Mouse (Mus musculus) kidney, postnatal 0 days (tissue): Measurements from ENCODE around the gene Phactr2. TPM values are rescaled to one million over a fixed set of nuclear protein-coding genes. Genes with fewer than 3 reads are reported as not detected.

Source experiments
- ATAC-seq: fragments of 200-750 bp; cut with Nextera tagmentation; replicated peaks from 2 replicates; pipeline ENCODE4 v1.8.0; 2017; ENCODE audit warnings: low read depth, moderate number of reproducible peaks, moderate TSS enrichment, moderate library complexity; ENCODE audit not compliant: low FRiP score
- DNase-seq: peaks from one replicate; pipeline ENCODE4 v3.0.0-alpha.2; 2016; ENCODE audit warnings: low spot score
- H3K27ac ChIP-seq: fragments of 300-500 bp; sonication (generic); 2 replicates; pipeline ENCODE4 v1.5.1; 2014; ENCODE audit warnings: mild to moderate bottlenecking
- H3K27me3 ChIP-seq: fragments of 300-500 bp; sonication (generic); 2 replicates; pipeline ENCODE4 v1.6.1; 2014; ENCODE audit warnings: low read length, mixed read lengths; ENCODE audit not compliant: insufficient read depth
- H3K36me3 ChIP-seq: fragments of 300-500 bp; sonication (generic); 2 replicates; pipeline ENCODE4 v1.6.1; 2014; ENCODE audit warnings: low read length, mixed read lengths; ENCODE audit not compliant: insufficient read depth
- H3K4me1 ChIP-seq: fragments of 300-500 bp; sonication (generic); replicated peaks from 2 replicates; pipeline ENCODE4 v1.6.1; 2014; ENCODE audit warnings: antibody characterized with exemption, low read length, mixed read lengths; ENCODE audit not compliant: insufficient read depth
- H3K4me2 ChIP-seq: fragments of 300-500 bp; sonication (generic); 2 replicates; pipeline ENCODE4 v1.6.1; 2014; ENCODE audit warnings: mild to moderate bottlenecking, low read length, moderate library complexity, mixed read lengths
- H3K4me3 ChIP-seq: fragments of 300-500 bp; sonication (generic); replicated peaks from 2 replicates; pipeline ENCODE4 v1.5.1; 2014; ENCODE audit warnings: low read depth, low read length
- H3K9ac ChIP-seq: fragments of 300-500 bp; sonication (generic); 2 replicates; pipeline ENCODE4 v1.6.1; 2014; ENCODE audit warnings: low read depth, low read length
- H3K9me3 ChIP-seq: fragments of 300-500 bp; sonication (generic); replicated peaks from 2 replicates; pipeline ENCODE4 v1.6.1; 2016; ENCODE audit warnings: low read length, inconsistent platforms, mixed read lengths
- CTCF ChIP-seq: IDR thresholded peaks from 2 replicates; pipeline ENCODE4 v1.5.1; 2016; ENCODE audit warnings: antibody characterized with exemption, low read depth, mild to moderate bottlenecking, moderate library complexity
- WGBS: fragments of 180-500 bp; shearing (Covaris S2); extraction: QIAGEN DNeasy Blood & Tissue Kit; methylation state at CpG from one replicate; pipeline ENCODE4 v1.1.7; 2014; 5-methylcytosine and 5-hydroxymethylcytosine counted together
- polyA plus RNA-seq: library from polyadenylated mRNA; unstranded; fragments of >200 nt; fragmentation: Nextera tagmentation; extraction: Ambion mirVana; gene quantifications from 2 replicates; pipeline ENCODE4 v1.2.1, GENCODE M21; 2015

Phactr2 gene
- polyA plus RNA-seq, 1 experiment from 2014 or later: 26.4 TPM

DNA sequence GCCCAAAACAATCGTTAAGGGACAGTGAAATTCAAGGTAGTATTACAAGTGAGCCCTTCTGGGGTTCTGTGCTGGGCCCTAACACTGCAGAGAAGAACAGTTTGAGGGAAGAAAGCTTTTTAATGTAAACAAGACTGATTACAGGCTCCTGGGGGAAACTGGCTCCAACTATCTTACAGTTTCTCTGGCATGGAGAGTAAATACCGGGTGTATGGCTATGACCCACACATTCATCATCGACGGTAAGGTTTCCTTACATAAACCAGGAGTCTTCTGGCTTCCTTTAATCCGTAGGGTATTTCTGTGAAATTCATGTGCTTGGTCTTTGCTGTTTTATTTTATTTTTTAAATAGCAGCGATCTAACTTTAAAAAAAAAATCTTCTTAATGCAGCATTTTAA, 261.4 kb downstream of the Phactr2 start:
- no peak for TF ChIP-seq CTCF
- Histone ChIP-seq H3K36me3 (no peaks in the 10 kb centered on the region), H3K27ac (no peak overlapping the region), H3K27me3 (no peaks in the 10 kb centered on the region), H3K4me3 (no peak overlapping the region), H3K4me2 (no peak overlapping the region), H3K9ac (no peak overlapping the region), H3K4me1 (no peaks in the 10 kb centered on the region), H3K9me3 (no peaks in the 10 kb centered on the region)
- WGBS: 62% methylated on average over 6 of the region's 6 CpGs
- DNase-seq (no peak), ATAC-seq (no peak)

DNA sequence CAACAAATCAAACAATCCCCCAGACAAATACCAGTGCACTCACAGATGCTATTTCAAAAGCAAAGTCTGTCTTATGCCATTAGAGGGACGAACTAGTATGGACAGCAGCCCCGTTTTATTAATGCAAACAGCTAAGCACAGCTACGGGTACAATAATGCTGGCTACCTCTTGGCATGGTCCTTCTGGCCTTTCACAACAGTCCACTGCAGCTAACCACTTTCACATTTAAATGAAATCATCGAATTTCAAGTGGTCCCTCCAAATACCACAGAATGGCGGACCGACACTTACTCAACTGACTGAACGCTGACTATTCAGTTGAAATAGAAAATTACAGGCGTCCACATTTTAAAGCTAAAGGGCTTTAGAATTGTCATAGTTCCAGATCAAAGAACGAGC, 261.9 kb downstream of the Phactr2 start:
- no peak for TF ChIP-seq CTCF
- no peak for DNase-seq
- no peak overlapping the region for H3K27ac ChIP-seq

DNA sequence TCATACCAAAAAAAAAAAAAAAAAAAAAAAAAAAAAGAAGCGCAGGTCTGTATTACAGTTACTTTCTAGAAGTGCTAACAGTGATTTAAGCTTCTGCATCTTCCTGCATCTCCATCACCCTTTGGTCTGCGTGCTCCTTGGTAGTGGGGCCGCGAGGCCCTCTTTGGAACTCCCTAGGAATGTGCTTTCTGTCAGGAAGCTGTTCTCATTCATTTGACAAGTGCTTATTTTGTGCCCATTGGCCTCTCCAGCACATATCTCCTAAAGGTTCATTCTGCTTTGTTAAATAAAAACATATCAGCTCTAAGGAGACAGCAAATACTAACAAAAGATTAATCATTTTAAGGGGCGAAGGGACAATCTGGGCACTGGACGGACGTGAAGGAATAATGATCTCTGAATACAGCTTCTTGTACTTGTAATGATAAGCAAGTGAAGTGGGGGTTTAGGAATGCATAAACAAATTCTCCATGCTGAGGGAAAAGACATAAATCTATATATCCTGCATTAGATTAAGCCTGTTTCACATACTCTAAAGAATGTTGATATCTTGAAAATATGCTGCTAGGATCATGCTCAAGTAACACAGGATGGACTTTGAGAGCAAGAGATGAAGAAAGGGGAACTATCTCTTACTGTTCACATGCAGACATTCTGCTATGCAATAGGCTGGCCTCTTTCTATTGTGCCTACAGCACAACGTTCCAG, 264.1 kb downstream of the Phactr2 start:
- H3K36me3 ChIP-seq: no peaks in the 10 kb centered on the region
- no peaks in the 10 kb centered on the region for H3K27me3 ChIP-seq
- H3K27ac ChIP-seq: 0 out of 2 replicates have a peak overlapping the region, but pooled peaks have one; percentile 19
- DNase-seq: peak; percentile 63
- no peak overlapping the region for H3K4me2 ChIP-seq
- no peak overlapping the region for H3K4me3 ChIP-seq
- no peak for TF ChIP-seq CTCF
- H3K9ac ChIP-seq: no peak overlapping the region
- no peaks in the 10 kb centered on the region for H3K4me1 ChIP-seq
- ATAC-seq: no peak
- 57% methylated on average over 8 of the region's 8 CpGs for WGBS
- no peaks in the 10 kb centered on the region for H3K9me3 ChIP-seq

More for the DNA sequence above, 261.9 kb downstream of the Phactr2 start:
- Histone ChIP-seq H3K4me2 (no peak overlapping the region), H3K4me1 (no peaks in the 10 kb centered on the region), H3K27me3 (no peaks in the 10 kb centered on the region), H3K9me3 (no peaks in the 10 kb centered on the region), H3K4me3 (no peak overlapping the region), H3K36me3 (no peaks in the 10 kb centered on the region), H3K9ac (no peak overlapping the region)
- WGBS: 84% methylated on average over 9 of the region's 9 CpGs
- no peak for ATAC-seq

DNA sequence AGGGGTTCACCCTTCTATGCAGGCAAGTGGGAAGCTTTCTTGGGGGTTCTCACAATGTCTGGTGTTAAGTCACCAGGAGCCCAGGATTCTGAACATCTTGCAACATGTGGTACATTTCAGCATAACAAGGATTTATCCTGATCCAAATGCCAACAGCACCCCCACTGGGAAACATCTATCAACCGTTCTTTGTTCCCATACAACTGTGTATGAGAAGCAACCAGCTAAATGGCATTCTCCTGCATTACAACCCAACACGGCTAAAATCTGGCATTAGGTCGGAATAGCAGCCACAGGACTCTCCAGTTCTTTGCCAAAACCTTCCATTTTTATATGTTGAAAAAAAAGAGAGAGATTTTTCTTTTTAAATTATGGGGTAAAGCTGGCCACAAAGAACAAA, 264.7 kb downstream of the Phactr2 start:
- no peaks in the 10 kb centered on the region for H3K36me3 ChIP-seq
- no peaks in the 10 kb centered on the region for H3K27me3 ChIP-seq
- no peak for TF ChIP-seq CTCF
- DNase-seq (no peak), ATAC-seq (no peak)
- H3K4me3 ChIP-seq: no peak overlapping the region
- 78% methylated on average over 3 of the region's 3 CpGs for WGBS
- no peak overlapping the region for H3K27ac ChIP-seq
- no peaks in the 10 kb centered on the region for H3K9me3 ChIP-seq
- H3K9ac ChIP-seq: no peak overlapping the region
- H3K4me1 ChIP-seq: no peaks in the 10 kb centered on the region
- no peak overlapping the region for H3K4me2 ChIP-seq

DNA sequence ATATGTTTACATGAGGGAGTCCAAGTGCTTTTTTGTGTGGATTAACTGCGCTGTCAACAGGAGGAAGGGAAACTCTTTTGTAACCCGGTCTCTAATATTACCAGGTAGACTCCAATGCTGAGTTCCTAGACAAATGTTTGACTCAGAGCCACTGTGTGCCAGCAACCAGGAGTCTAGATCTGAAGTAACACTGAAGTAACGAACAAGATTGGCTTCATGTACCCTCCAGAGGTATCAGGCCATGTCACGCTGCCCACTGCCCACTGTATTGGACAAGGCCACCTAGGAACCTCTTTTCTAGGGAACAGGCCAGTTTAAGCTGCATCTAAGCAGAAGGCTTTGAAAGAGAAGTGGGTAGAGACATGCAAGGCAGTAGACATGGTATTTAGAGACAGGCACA, 265.2 kb downstream of the Phactr2 start:
- no peak for TF ChIP-seq CTCF
- 93% methylated on average over 4 of the region's 4 CpGs for WGBS
- no peak overlapping the region for H3K27ac ChIP-seq

DNA sequence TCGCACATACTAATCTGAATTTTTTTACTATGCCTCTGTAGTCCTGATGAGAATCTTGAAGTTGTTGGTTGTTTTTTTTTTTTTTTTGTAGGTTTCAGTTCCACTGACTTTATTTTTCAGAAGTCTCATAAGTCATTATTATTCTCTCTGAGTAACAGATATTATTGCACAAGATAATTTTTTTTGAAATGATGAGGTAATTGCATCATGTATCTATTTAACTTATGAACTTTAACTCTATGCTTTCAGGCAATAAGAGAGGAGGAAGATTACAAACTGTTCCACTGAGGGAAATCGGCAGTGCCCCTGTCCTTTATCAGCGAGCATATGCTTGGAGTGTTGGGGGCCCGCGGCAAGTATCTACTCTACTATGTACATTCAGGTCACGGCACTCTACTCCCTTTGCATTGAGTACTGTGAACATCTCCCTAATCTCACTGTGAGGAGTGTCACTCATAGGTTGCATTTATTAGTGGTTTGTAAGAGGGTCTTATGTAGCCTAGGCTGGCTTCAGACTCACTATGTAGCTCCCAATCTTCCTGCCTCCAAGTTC, 272.4 kb downstream of the Phactr2 start:
- Histone ChIP-seq H3K27ac (no peak overlapping the region), H3K9ac (no peak overlapping the region), H3K4me1 (no peaks in the 10 kb centered on the region), H3K4me3 (no peak overlapping the region), H3K4me2 (no peak overlapping the region), H3K27me3 (no peaks in the 10 kb centered on the region), H3K9me3 (no peaks in the 10 kb centered on the region), H3K36me3 (no peaks in the 10 kb centered on the region)
- DNase-seq (no peak), ATAC-seq (no peak)
- no peak for TF ChIP-seq CTCF
- 95% methylated on average over 6 of the region's 6 CpGs for WGBS

More for the DNA sequence above, 265.2 kb downstream of the Phactr2 start:
- Histone ChIP-seq H3K9me3 (no peaks in the 10 kb centered on the region), H3K9ac (no peak overlapping the region), H3K4me2 (no peak overlapping the region), H3K27me3 (no peaks in the 10 kb centered on the region), H3K4me1 (no peaks in the 10 kb centered on the region), H3K36me3 (no peaks in the 10 kb centered on the region), H3K4me3 (no peak overlapping the region)
- no peak for DNase-seq
- ATAC-seq: no peak
